Mouse (Mus musculus) hindbrain, embryonic 13.5 days (tissue): ENCODE data around the gene Zdhhc14. TPM values are rescaled to one million over a fixed set of nuclear protein-coding genes. Genes with fewer than 3 reads are reported as not detected.

Experiments used
- ATAC-seq: fragments of 200-750 bp; cut with Nextera tagmentation; 2 replicates; pipeline ENCODE4 v1.8.0; 2017; ENCODE audit warnings: moderate TSS enrichment; ENCODE audit not compliant: low FRiP score
- H3K27ac ChIP-seq: fragments of 300-500 bp; sonication (generic); 2 replicates; pipeline ENCODE4 v1.5.1; 2015; ENCODE audit warnings: inconsistent platforms, mild to moderate bottlenecking, moderate library complexity
- H3K27me3 ChIP-seq: fragments of 300-500 bp; sonication (generic); 2 replicates; pipeline ENCODE4 v1.6.1; 2015; ENCODE audit warnings: mild to moderate bottlenecking, inconsistent platforms
- H3K36me3 ChIP-seq: fragments of 300-500 bp; sonication (generic); 2 replicates; pipeline ENCODE4 v1.6.1; 2015; ENCODE audit warnings: mild to moderate bottlenecking, inconsistent platforms
- H3K4me1 ChIP-seq: fragments of 300-500 bp; sonication (generic); replicated peaks from 2 replicates; pipeline ENCODE4 v1.6.1; 2015; ENCODE audit warnings: inconsistent platforms
- H3K4me2 ChIP-seq: fragments of 300-500 bp; sonication (generic); 2 replicates; pipeline ENCODE4 v1.6.1; 2015; ENCODE audit warnings: inconsistent platforms, mild to moderate bottlenecking, moderate library complexity
- H3K4me3 ChIP-seq: fragments of 300-500 bp; sonication (generic); 2 replicates; pipeline ENCODE4 v1.5.1; 2015; ENCODE audit warnings: mild to moderate bottlenecking, inconsistent platforms
- H3K9ac ChIP-seq: fragments of 300-500 bp; sonication (generic); 2 replicates; pipeline ENCODE4 v1.6.1; 2015; ENCODE audit warnings: mild to moderate bottlenecking, inconsistent platforms
- H3K9me3 ChIP-seq: fragments of 300-500 bp; sonication (generic); 2 replicates; pipeline ENCODE4 v1.6.1; 2016; ENCODE audit warnings: inconsistent platforms
- WGBS: fragments of 180-500 bp; shearing (Covaris S2); methylation state at CpG from one replicate; pipeline ENCODE4 v1.1.7; 2015; 5-methylcytosine and 5-hydroxymethylcytosine counted together
- polyA plus RNA-seq: library from polyadenylated mRNA; unstranded; fragments of >200 nt; fragmentation: Nextera tagmentation; extraction: Ambion mirVana; gene quantifications from 2 replicates; pipeline ENCODE4 v1.2.1, GENCODE M21; 2015

The Zdhhc14 gene
- polyA plus RNA-seq, 1 experiment from 2014 or later = 6.8 TPM

DNA sequence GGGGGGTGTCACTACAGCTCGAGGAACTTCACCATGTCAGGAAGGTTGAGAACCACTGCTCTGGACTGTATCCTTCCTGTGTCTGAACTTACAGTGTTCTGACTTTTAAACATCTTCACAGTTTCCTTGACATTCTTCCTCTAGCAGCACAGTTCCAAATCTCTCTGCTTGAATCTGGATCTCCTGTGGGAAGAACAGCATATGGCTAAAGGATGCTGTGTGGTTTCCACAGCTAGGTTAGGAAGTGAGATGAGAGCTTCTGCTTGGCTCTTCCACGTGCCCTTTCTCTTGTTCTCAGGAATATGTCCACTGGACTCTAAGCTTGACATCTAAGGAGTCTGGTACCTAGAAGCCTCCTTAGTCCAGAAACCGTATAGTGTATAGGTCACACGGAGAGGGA, 15.7 kb downstream of the Zdhhc14 start:
- H3K4me2 ChIP-seq = no peak overlapping the region
- no peak for ATAC-seq
- H3K27me3 ChIP-seq = no peaks in the 10 kb centered on the region
- no peak overlapping the region for H3K9ac ChIP-seq
- H3K4me1 ChIP-seq = peaks cover 9% of the 10 kb centered on the region
- WGBS = 88% methylated on average over 4 of the region's 4 CpGs
- no peak overlapping the region for H3K27ac ChIP-seq
- no peaks in the 10 kb centered on the region for H3K9me3 ChIP-seq
- no peaks in the 10 kb centered on the region for H3K36me3 ChIP-seq
- no peak overlapping the region for H3K4me3 ChIP-seq

DNA sequence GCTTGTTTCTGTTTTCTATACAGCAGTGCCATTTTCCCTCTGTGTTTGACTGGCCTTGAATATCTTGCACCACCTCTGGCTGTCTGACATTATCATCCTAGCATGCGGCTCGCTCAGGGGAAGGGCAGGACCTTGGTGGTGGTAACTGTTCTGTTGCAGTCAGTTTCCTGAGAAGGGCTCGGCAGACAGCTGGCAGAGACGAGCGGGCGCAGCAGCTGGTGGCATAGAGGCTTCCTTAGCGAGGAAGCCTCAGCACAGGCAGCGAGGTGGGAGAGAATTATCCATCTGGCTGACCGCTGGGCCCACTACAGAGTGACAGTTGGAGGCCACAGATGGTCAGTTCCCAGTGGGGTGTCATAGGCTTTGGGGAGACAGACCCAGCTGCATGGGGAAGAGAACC, 18.2 kb downstream of the Zdhhc14 start:
- Histone ChIP-seq H3K36me3 (no peaks in the 10 kb centered on the region), H3K9ac (no peak overlapping the region), H3K9me3 (no peaks in the 10 kb centered on the region), H3K4me3 (no peak overlapping the region), H3K4me2 (no peak overlapping the region), H3K27ac (no peak overlapping the region), H3K4me1 (peaks cover 9% of the 10 kb centered on the region), H3K27me3 (no peaks in the 10 kb centered on the region)
- ATAC-seq = no peak
- WGBS = 81% methylated on average over 9 of the region's 9 CpGs

DNA sequence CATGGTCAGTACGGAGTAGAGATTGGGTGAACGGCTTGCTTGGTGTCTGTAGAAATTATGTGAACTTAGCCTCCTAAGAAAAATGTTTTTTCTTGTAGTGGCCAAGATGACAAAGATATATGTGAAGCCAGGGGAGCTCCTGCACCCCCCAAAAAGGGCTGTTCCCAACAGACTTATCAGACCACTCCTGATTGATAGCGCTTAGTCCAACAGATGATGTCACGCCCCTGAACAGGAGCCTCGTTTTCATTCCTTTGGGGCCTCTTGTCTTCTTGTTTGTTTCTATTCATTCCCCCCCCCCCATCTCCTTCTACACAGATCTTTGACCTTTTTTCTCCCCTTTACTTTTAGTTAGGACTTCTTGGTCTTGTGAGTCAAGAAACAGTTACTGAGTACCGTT, 19.4 kb downstream of the Zdhhc14 start:
- Histone ChIP-seq H3K27ac (no peak overlapping the region), H3K4me3 (no peak overlapping the region), H3K9me3 (no peaks in the 10 kb centered on the region), H3K36me3 (no peaks in the 10 kb centered on the region), H3K4me1 (peaks cover 6% of the 10 kb centered on the region), H3K4me2 (no peak overlapping the region), H3K9ac (no peak overlapping the region), H3K27me3 (no peaks in the 10 kb centered on the region)
- WGBS = 81% methylated on average over 6 of the region's 6 CpGs
- no peak for ATAC-seq

DNA sequence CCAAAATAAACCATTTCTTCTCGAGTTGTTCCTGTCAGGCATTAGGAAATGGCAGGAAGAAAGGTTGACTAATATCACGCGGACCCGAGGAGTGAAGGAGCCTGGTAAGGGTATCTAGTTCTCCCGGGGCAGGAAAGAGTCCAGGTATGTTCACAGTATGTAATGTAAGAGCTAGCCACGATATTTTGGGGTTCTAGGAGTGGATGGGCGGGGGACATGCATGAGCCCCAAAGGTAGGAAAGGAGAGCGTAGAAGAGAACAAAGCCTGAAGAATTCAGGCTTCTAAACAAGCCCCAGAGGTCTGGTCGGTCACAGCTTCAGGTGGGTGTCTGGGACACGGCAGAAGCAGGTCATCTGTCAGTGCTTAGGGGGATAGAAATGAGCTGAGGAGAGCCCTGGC, 27.1 kb downstream of the Zdhhc14 start:
- no peak overlapping the region for H3K4me2 ChIP-seq
- WGBS = 90% methylated on average over 10 of the region's 10 CpGs
- H3K9ac ChIP-seq = no peak overlapping the region
- no peaks in the 10 kb centered on the region for H3K9me3 ChIP-seq
- H3K27ac ChIP-seq = no peak overlapping the region
- no peak overlapping the region for H3K4me3 ChIP-seq
- no peaks in the 10 kb centered on the region for H3K4me1 ChIP-seq
- H3K27me3 ChIP-seq = no peaks in the 10 kb centered on the region
- no peak for ATAC-seq
- H3K36me3 ChIP-seq = no peaks in the 10 kb centered on the region

DNA sequence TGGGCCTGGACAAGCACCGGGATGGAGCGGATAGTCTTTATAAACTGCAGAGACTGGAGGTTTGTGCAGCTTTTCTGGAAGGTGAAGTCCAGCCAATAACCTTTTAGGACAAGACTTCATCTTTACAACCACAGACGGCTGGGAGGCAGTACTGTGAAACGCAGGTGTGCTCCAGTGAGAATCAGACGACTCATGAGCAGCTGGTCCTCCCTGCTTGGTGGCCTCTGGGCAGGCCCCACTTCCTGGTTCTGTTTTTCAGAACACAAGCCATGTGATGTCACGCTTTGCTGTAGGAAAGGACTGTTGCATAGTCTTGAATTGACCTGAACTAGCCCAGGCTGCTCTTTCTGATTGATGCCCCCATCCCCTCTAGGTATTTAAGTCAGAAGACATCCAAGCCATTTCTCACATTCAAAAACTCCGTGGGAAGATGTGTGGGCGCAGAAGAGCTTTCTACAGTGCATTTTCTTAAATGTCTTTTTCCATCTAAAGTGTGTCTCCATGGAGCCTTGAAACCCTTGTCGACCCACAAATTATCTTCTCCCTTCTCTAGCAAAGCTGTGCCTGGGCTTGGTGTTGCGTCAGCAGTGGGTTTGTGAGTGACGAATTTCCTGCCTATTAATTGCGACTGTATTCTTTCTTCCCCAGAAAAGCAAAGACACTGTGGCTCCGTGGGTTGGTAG, 27.7 kb downstream of the Zdhhc14 start:
- Histone ChIP-seq H3K9me3 (no peaks in the 10 kb centered on the region), H3K9ac (no peak overlapping the region), H3K36me3 (no peaks in the 10 kb centered on the region), H3K4me1 (no peaks in the 10 kb centered on the region), H3K27ac (no peak overlapping the region), H3K27me3 (no peaks in the 10 kb centered on the region), H3K4me3 (no peak overlapping the region), H3K4me2 (no peak overlapping the region)
- WGBS = 84% methylated on average over 13 of the region's 13 CpGs
- no peak for ATAC-seq

DNA sequence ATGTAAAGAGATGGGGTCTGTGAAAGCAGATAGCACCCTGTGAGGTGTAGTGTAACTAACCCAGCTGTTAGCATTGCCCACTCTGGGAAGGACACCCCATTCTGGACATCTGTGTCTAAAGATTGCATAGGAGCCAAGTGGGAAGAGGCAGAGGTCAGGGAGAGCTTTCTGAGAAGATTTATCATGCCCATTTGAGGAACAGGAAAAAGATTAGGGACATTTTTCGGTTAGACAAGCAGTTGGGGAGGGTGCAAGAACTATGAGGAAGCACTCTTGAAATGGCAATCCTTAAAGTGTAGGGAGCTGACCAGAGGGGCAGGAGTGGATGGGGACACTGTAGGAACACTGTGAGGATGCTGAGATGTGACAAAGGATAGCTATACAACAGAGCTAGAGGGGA, 29.2 kb downstream of the Zdhhc14 start:
- ATAC-seq = no peak
- H3K4me1 ChIP-seq = no peaks in the 10 kb centered on the region
- whole genome bisulfite sequencing = 86% methylated on average over 1 of the region's 1 CpGs
- H3K36me3 ChIP-seq = no peaks in the 10 kb centered on the region
- H3K27me3 ChIP-seq = no peaks in the 10 kb centered on the region
- H3K9ac ChIP-seq = no peak overlapping the region
- H3K4me3 ChIP-seq = no peak overlapping the region
- H3K27ac ChIP-seq = no peak overlapping the region
- no peaks in the 10 kb centered on the region for H3K9me3 ChIP-seq
- no peak overlapping the region for H3K4me2 ChIP-seq

DNA sequence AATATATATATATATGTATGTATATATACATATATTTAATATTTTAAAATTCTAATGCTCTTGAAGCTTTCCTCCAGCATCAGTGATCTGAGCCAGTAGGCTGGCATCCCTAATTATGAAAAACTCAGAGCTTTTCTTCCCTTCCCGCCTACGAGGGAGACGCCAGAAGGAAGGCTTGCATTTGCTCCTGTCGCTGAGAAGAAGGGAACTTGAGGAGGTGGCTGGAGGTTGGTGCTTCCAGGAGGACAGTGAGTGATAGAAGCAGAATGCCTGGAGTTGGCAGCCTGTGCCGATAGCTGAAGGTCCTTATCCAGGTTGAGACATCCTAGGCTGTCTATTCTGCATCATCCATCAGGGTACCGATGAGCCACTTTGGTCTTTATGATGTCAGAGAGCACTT, 37.2 kb downstream of the Zdhhc14 start:
- H3K27me3 ChIP-seq = no peaks in the 10 kb centered on the region
- H3K4me1 ChIP-seq = no peaks in the 10 kb centered on the region
- H3K4me2 ChIP-seq = no peak overlapping the region
- no peak overlapping the region for H3K4me3 ChIP-seq
- H3K9me3 ChIP-seq = no peaks in the 10 kb centered on the region
- H3K27ac ChIP-seq = no peak overlapping the region
- WGBS = 90% methylated on average over 6 of the region's 6 CpGs
- no peaks in the 10 kb centered on the region for H3K36me3 ChIP-seq
- no peak overlapping the region for H3K9ac ChIP-seq
- ATAC-seq = no peak

DNA sequence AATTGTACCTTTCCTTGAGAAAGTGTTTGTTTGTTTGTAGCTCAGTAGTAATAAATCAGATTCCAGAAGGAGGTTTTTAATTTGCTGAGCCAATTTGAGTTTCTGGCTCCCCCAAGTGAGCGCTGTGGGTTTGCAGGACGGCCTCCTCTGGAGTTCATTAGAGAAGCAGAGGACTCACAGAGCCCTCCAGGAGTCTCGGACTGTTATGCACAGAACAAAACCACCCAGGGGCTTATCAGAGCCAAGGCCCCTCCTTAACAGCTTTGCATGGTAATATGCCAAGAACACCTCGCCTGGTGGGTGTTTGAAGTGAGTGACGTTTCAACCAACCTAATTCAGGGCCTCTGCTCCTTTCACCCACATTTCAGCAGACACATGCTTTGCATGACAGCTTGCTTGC, 40.5 kb downstream of the Zdhhc14 start:
- H3K4me1 ChIP-seq = no peaks in the 10 kb centered on the region
- no peak overlapping the region for H3K27ac ChIP-seq
- no peaks in the 10 kb centered on the region for H3K27me3 ChIP-seq
- 35% methylated on average over 5 of the region's 5 CpGs for WGBS
- no peak overlapping the region for H3K4me2 ChIP-seq
- H3K36me3 ChIP-seq = no peaks in the 10 kb centered on the region
- no peaks in the 10 kb centered on the region for H3K9me3 ChIP-seq
- no peak overlapping the region for H3K4me3 ChIP-seq
- no peak for ATAC-seq
- H3K9ac ChIP-seq = no peak overlapping the region

DNA sequence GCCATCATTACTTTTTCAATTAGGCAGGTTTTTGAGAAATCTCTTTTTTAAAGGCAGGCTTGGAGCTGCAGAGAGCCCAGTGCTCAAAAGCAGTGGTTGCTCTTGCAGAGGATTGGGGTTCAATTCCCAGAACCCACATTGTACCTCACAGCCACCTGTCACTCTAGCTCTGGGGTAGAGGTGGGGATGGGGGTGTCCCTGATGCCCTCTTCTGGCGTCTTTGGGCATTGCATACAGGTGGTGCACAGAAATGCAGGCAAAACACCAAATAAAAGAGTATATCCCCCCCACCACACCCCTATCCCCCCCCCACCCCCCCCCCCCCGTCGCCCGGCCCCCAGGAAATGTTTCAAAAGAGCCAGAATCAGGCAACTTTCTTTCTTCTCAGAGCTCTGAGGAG, 43.0 kb downstream of the Zdhhc14 start:
- WGBS = 10% methylated on average over 2 of the region's 4 CpGs
- Histone ChIP-seq H3K4me1 (no peaks in the 10 kb centered on the region), H3K4me2 (no peak overlapping the region)

DNA sequence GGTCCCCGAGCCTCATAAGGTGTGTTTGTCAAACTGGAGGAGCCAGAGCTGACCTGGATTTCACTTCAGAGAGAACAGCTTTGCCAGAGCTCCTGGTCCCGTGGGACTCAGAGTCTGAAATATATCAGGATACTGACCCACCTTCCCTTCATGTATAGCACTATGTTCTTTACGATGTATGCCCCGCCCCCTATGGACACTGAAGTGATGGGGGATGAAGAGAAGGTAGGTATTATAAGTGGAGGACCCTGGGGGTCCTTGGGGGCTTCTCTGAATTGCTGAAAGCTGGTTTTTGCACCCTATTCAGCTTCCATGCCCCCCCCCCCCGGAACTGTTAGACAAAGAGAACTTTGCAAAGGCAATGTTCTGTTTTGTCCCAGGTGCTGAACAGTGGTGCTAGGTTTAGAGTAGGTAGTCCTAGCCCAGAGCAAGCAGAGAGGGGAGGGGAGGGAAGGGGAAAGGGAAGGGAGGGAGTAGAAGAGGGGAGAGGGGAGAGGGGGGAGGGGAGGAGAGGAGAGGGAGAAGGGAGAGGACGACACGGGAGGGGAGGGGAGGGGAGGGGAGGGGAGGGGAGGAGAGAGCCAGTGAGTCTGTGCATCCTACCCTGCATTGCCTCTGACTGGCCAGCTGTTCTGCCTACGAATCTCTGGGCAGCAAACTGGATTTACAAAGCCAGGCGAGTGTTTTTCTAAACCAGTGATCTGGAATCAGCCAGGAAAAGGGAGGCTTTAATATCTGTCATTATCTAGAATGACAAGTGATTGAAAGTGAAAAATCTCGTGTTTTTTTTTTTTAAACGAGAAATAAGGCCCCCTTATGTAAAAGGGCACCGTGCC, 44.1 kb downstream of the Zdhhc14 start:
- WGBS = 65% methylated on average over 10 of the region's 12 CpGs
- H3K4me2 ChIP-seq = no peak overlapping the region

More for the DNA sequence above, 43.0 kb downstream of the Zdhhc14 start:
- H3K9me3 ChIP-seq = no peaks in the 10 kb centered on the region
- H3K9ac ChIP-seq = no peak overlapping the region
- no peak overlapping the region for H3K27ac ChIP-seq
- H3K27me3 ChIP-seq = no peaks in the 10 kb centered on the region
- no peaks in the 10 kb centered on the region for H3K36me3 ChIP-seq
- ATAC-seq = no peak
- no peak overlapping the region for H3K4me3 ChIP-seq

DNA sequence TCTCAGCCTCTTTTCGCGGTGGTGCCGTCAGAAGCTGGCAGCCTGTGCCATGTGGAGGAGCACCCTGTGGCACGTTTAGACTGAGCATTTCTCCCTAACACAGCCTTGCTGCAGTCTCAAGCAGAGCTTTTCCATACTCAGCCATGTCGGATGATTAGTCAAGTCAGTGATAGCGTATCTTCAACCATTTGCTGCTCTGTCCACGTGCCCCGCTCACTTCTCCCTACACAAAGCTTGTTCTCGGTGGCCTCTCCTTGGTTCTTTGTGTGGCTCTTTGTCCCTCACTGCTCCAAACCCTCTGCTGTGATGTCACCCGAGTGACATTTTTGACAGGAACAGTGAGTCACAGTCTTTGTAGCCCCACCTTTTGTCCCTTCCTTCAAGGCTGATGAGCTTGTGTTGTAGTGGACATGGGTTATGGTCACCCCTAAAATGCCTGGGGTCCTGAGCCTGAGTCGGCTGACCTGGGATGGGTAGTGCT, 44.8 kb downstream of the Zdhhc14 start:
- peak overlapping the region; percentile 72 for H3K27ac ChIP-seq
- H3K27me3 ChIP-seq = no peaks in the 10 kb centered on the region
- 49% methylated on average over 11 of the region's 11 CpGs for WGBS
- ATAC-seq = no peak
- H3K4me1 ChIP-seq = no peaks in the 10 kb centered on the region
- no peak overlapping the region for H3K4me2 ChIP-seq
- H3K4me3 ChIP-seq = no peak overlapping the region
- no peaks in the 10 kb centered on the region for H3K36me3 ChIP-seq
- 0 out of 2 replicates have a peak overlapping the region, but pooled peaks have one; percentile 3 for H3K9ac ChIP-seq
- H3K9me3 ChIP-seq = no peaks in the 10 kb centered on the region

More for the DNA sequence above, 44.1 kb downstream of the Zdhhc14 start:
- Histone ChIP-seq H3K27me3 (no peaks in the 10 kb centered on the region), H3K4me1 (no peaks in the 10 kb centered on the region), H3K4me3 (no peak overlapping the region), H3K27ac (peak overlapping the region; percentile 72), H3K36me3 (no peaks in the 10 kb centered on the region), H3K9me3 (no peaks in the 10 kb centered on the region), H3K9ac (no peak overlapping the region)
- peak; percentile 68; the same call in 1 of the 2 replicates for ATAC-seq

DNA sequence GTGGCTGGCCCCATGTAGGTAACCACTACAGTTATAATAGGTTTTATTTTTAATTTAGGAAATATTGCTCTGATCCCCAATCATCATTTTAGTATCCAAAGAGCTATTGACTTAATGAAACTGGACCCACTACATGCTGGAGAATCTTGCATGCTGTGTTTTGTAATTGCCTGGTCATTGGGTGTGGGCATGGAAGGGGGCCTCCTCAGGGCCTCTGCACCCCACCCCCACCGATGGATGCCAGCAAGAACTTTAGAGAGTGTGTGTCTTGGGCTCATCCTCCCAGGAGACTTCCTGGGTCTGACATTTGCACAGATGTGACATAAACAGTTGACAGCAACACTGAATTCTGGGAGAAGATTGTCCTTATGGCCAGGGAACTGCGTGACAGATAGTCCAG, 49.8 kb downstream of the Zdhhc14 start:
- H3K27me3 ChIP-seq = no peaks in the 10 kb centered on the region
- H3K4me1 ChIP-seq = 0 out of 2 replicates have a peak, but pooled peaks cover 4% of the 10 kb centered on the region
- WGBS = 86% methylated on average over 2 of the region's 2 CpGs
- no peak overlapping the region for H3K9ac ChIP-seq
- H3K4me3 ChIP-seq = no peak overlapping the region
- no peak for ATAC-seq
- no peak overlapping the region for H3K27ac ChIP-seq
- H3K9me3 ChIP-seq = no peaks in the 10 kb centered on the region
- no peak overlapping the region for H3K4me2 ChIP-seq
- H3K36me3 ChIP-seq = no peaks in the 10 kb centered on the region
